Mouse (Mus musculus) liver, embryonic 13.5 days (tissue): ENCODE measurements around the gene Gm21775. TPM values are rescaled to one million over a fixed set of nuclear protein-coding genes. Genes with fewer than 3 reads are reported as not detected.
"Not testable (repeated sequence)": the region's sequence is repeated elsewhere in the genome, so short reads cannot be mapped to it uniquely, and the experiment has no call there.

Source experiments
- ATAC-seq: fragments of 200-750 bp; cut with Nextera tagmentation; 2 replicates; pipeline ENCODE4 v1.8.0; 2017; ENCODE audit warnings: low read depth, mild to moderate bottlenecking, moderate number of reproducible peaks, moderate library complexity
- DNase-seq: peaks from one replicate; pipeline ENCODE4 v3.0.0; 2022
- H3K27ac ChIP-seq: fragments of 300-500 bp; sonication (generic); 2 replicates; pipeline ENCODE4 v1.5.1; 2015; ENCODE audit warnings: moderate library complexity, mild to moderate bottlenecking, inconsistent platforms
- H3K27me3 ChIP-seq: fragments of 300-500 bp; sonication (generic); 2 replicates; pipeline ENCODE4 v1.6.1; 2015; ENCODE audit warnings: mild to moderate bottlenecking, inconsistent platforms
- H3K36me3 ChIP-seq: fragments of 300-500 bp; sonication (generic); 2 replicates; pipeline ENCODE4 v1.6.1; 2015; ENCODE audit warnings: mild to moderate bottlenecking, inconsistent platforms
- H3K4me1 ChIP-seq: fragments of 300-500 bp; sonication (generic); replicated peaks from 2 replicates; pipeline ENCODE4 v1.6.1; 2015; ENCODE audit warnings: inconsistent platforms
- H3K4me2 ChIP-seq: fragments of 300-500 bp; sonication (generic); 2 replicates; pipeline ENCODE4 v1.6.1; 2015; ENCODE audit warnings: inconsistent platforms, mild to moderate bottlenecking, moderate library complexity
- H3K4me3 ChIP-seq: fragments of 300-500 bp; sonication (generic); replicated peaks from 2 replicates; pipeline ENCODE4 v1.5.1; 2015; ENCODE audit warnings: mild to moderate bottlenecking, inconsistent platforms
- H3K9ac ChIP-seq: fragments of 300-500 bp; sonication (generic); 2 replicates; pipeline ENCODE4 v1.6.1; 2015; ENCODE audit warnings: mild to moderate bottlenecking, inconsistent platforms
- H3K9me3 ChIP-seq: fragments of 300-500 bp; sonication (generic); replicated peaks from 2 replicates; pipeline ENCODE4 v1.6.1; 2016; ENCODE audit warnings: inconsistent platforms
- WGBS: fragments of 180-500 bp; shearing (Covaris S2); methylation state at CpG from one replicate; pipeline ENCODE4 v1.1.7; 2015; ENCODE audit not compliant: insufficient replicate concordance; 5-methylcytosine and 5-hydroxymethylcytosine counted together
- polyA plus RNA-seq: library from polyadenylated mRNA; unstranded; fragments of >200 nt; fragmentation: Nextera tagmentation; extraction: Ambion mirVana; gene quantifications from 2 replicates; pipeline ENCODE4 v1.2.1, GENCODE M21; 2015

The Gm21775 gene
- not detected in 2 replicates for polyA plus RNA-seq

- H3K9me3 ChIP-seq, H3K27me3 ChIP-seq, H3K27ac ChIP-seq, H3K4me3 ChIP-seq, DNase-seq, H3K36me3 ChIP-seq, ATAC-seq, H3K4me2 ChIP-seq, H3K9ac ChIP-seq, H3K4me1 ChIP-seq: not testable (repeated sequence)
- 46% methylated on average over 3 of the region's 5 CpGs for WGBS
Observed at GRCm38 (mm10) chrY:10553153-10553552, at the start of gene Gm21775. TSS of gene Gm21775 (plus strand) at chrY:10553453.

- ATAC-seq, DNase-seq, H3K9ac ChIP-seq, H3K36me3 ChIP-seq, H3K4me2 ChIP-seq, H3K27me3 ChIP-seq, H3K9me3 ChIP-seq, H3K4me3 ChIP-seq, H3K27ac ChIP-seq, H3K4me1 ChIP-seq: not testable (repeated sequence)
Observed at GRCm38 (mm10) chrY:10535942-10536341, 17.3 kb upstream of the Gm21775 start, which contains the start of gene Gm20737. TSS of gene Gm20737 (minus strand) at chrY:10536042.

Other genes starting within 250 kb of the Gm21775 start
- gene Gm20834, start 228.9 kb upstream of the Gm21775 start, polyA plus RNA-seq: not detected in 2 replicates
- gene Gm28510, start 140.7 kb upstream of the Gm21775 start, polyA plus RNA-seq: not detected in 2 replicates
- not detected in 2 replicates for gene Gm20737, start 17.4 kb upstream of the Gm21775 start, polyA plus RNA-seq
- gene Gm21900, start 62.9 kb downstream of the Gm21775 start, polyA plus RNA-seq: not detected in 2 replicates
- gene Gm20777, start 199.0 kb downstream of the Gm21775 start, polyA plus RNA-seq: not detected in 2 replicates